ENCODE assay signal across 8 mouse cellular contexts in genomic region chr9:50603189-50603997, GRCm38 (mm10). TPM values are rescaled to one million over a fixed set of nuclear protein-coding genes. Genes with fewer than 3 reads are reported as not detected.
DNase-seq lines count a peak whose midpoint lies in the region; ATAC-seq and TF ChIP-seq lines count a peak whose summit lies in the region.

Gene Sdhd, minus strand, starts transcription at chr9:50603812.
Gene Timm8b, plus strand, starts transcription at chr9:50603910.

- WGBS in hindbrain, embryonic 10.5 days = 1% methylated on average over 48 of the region's 48 CpGs
- WGBS in lung, postnatal 0 days = 1% methylated on average over 48 of the region's 48 CpGs

- no peaks in the 10 kb centered on the region for H3K9me3 ChIP-seq in hindbrain, embryonic 10.5 days
- H3K9me3 ChIP-seq in lung, postnatal 0 days (ENCODE audit: low read length) = no peaks in the 10 kb centered on the region

- peaks cover 27% of the 10 kb centered on the region for H3K4me1 ChIP-seq in hindbrain, embryonic 10.5 days (replicated peaks)
- H3K4me1 ChIP-seq in lung, postnatal 0 days (ENCODE audit: insufficient read depth, low read depth, low read length) = peaks cover 18% of the 10 kb centered on the region; the same call in 1 of the 2 replicates

- H3K36me3 ChIP-seq in hindbrain, embryonic 10.5 days = peaks cover 60% of the 10 kb centered on the region
- peaks cover 2% of the 10 kb centered on the region; the same call in 1 of the 2 replicates for H3K36me3 ChIP-seq in lung, postnatal 0 days (ENCODE audit: insufficient read depth, low read length)

- peak; percentile 97 for DNase-seq in MN1 (ENCODE audit: low spot score)
- DNase-seq in cerebellum, adult 9-10 months = peak; percentile 96
- DNase-seq in hindbrain, embryonic 10.5 days (ENCODE audit: low spot score) = peak; percentile 94
- peak; percentile 96 for DNase-seq in layer of hippocampus, adult 9-11 months
- peak; percentile 98 for DNase-seq in lung, postnatal 0 days (ENCODE audit: low spot score)
- DNase-seq in ovary, postnatal 14 days (ENCODE audit: low spot score) = peak; percentile 89
- peak; percentile 94 for DNase-seq in thymus, postnatal 14 days

- H3K4me3 ChIP-seq in hindbrain, embryonic 10.5 days = peak within 1 kb of the TSS; percentile 91
- peak within 1 kb of the TSS; percentile 66 for H3K4me3 ChIP-seq in lung, postnatal 0 days (ENCODE audit: low read depth, low read length)

- peak within 1 kb of the TSS; percentile 87 for H3K4me2 ChIP-seq in lung, postnatal 0 days (replicated peaks; ENCODE audit: low read depth, low read length)

- peak; percentile 98 for ATAC-seq in frontal cortex, adult (ENCODE audit: low TSS enrichment)
- ATAC-seq in lung, postnatal 0 days = peak; percentile 99

- peak within 1 kb of the TSS; percentile 96 for H3K27ac ChIP-seq in hindbrain, embryonic 10.5 days
- H3K27ac ChIP-seq in lung, postnatal 0 days (ENCODE audit: low read length) = peak within 1 kb of the TSS; percentile 87

- H3K27me3 ChIP-seq in hindbrain, embryonic 10.5 days (ENCODE audit: insufficient read depth, poor library complexity, severe bottlenecking) = no peaks in the 10 kb centered on the region
- H3K27me3 ChIP-seq in lung, postnatal 0 days (replicated peaks; ENCODE audit: insufficient read depth, low read length) = no peaks in the 10 kb centered on the region

- TF ChIP-seq EP300 in lung, postnatal 0 days (IDR thresholded peaks at IDR 0.05) = no peak

- TF ChIP-seq CTCF in lung, postnatal 0 days (IDR thresholded peaks at IDR 0.05) = no peak

- H3K9ac ChIP-seq in lung, postnatal 0 days (replicated peaks; ENCODE audit: low read depth) = peak within 1 kb of the TSS; percentile 60

RNA-seq across cellular contexts. Expression of gene Sdhd, which starts in this region (rescaled TPM):
- 272 and 320 TPM in 2 replicates for polyA plus RNA-seq in hindbrain, embryonic 10.5 days (2016; fragmentation: Nextera tagmentation; extraction: Ambion mirVana)
- polyA plus RNA-seq in lung, postnatal 0 days (2015; fragmentation: Nextera tagmentation; extraction: Ambion mirVana) = 235 and 252 TPM in 2 replicates

RNA-seq across cellular contexts. Expression of gene Timm8b, which starts in this region (rescaled TPM):
- polyA plus RNA-seq in hindbrain, embryonic 10.5 days (2016; fragmentation: Nextera tagmentation; extraction: Ambion mirVana) = 317 and 357 TPM in 2 replicates
- 185 and 189 TPM in 2 replicates for polyA plus RNA-seq in lung, postnatal 0 days (2015; fragmentation: Nextera tagmentation; extraction: Ambion mirVana)

Comparison
In these comparisons a context has a peak if more than half of its experiments do, and no peak if none do; other contexts are left out.
1. Peak in every context shown above with its lines: DNase-seq, ATAC-seq, H3K4me3 ChIP-seq and H3K27ac ChIP-seq.